Mouse (Mus musculus) thymus, adult 2 months (tissue): ENCODE data around the gene Smad9.

ENCODE experiments used
- CTCF ChIP-seq: fragments of 200-500 bp; IDR thresholded peaks from 2 replicates; pipeline ENCODE4 v1.5.1; 2012; ENCODE audit warnings: mild to moderate bottlenecking, control low read depth, low read length, moderate library complexity, borderline replicate concordance; ENCODE audit not compliant: control insufficient read depth, poor library complexity, insufficient read depth; ENCODE audit errors: extremely low read depth
- POLR2A ChIP-seq: fragments of 200-500 bp; IDR thresholded peaks from 2 replicates; pipeline ENCODE4 v1.6.1; 2012; ENCODE audit warnings: mild to moderate bottlenecking, low read length, control low read depth, moderate library complexity; ENCODE audit not compliant: control insufficient read depth, poor library complexity, insufficient read depth; ENCODE audit errors: extremely low read depth

DNA sequence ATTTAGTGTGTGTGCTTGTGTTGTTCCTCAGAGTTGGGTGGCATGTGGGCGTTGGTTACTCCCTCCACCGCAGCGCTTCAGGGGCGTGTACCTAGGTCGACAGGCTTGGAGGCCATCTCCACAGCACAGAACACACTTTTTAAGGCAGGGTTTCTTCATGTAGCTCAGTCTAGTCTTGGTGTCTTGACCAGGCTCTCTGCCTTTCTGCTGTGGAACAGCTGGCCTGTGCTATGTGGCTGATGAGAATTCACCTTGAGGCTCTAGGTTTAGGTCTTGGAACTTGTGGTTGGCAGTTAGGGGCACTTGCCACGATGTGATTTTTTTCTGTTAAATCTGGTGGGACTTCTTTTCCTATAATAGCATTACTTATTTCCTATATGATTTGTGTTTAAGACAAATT, 41.1 kb upstream of the Smad9 start, which contains the start of gene Gm21958:
- no peak for TF ChIP-seq CTCF
- TF ChIP-seq POLR2A: no peak
